Mouse (Mus musculus): ENCODE results near the gene Fam90a1a. TPM values are rescaled to one million over a fixed set of nuclear protein-coding genes. Genes with fewer than 3 reads are reported as not detected.

Fam90a1a gene
- polyA plus RNA-seq, 1 experiment, result not detected

- Histone ChIP-seq H3K36me3 (ENCODE audit: control insufficient read depth, insufficient read depth) (no peaks in the 10 kb centered on the region), H3K79me3 (ENCODE audit: low read depth) (no peaks in the 10 kb centered on the region), H3K4me3 (ENCODE audit: insufficient read depth, poor library complexity, severe bottlenecking) (no peak within 1 kb of the TSS), H3K79me2 (ENCODE audit: control insufficient read depth, insufficient read depth) (no peaks in the 10 kb centered on the region), H3K27me3 (ENCODE audit: control insufficient read depth, insufficient read depth, insufficient read length) (no peaks in the 10 kb centered on the region), H3ac (ENCODE audit: control insufficient read depth, insufficient read length, low read depth) (no peak within 1 kb of the TSS)
- no peak for TF ChIP-seq MAX (IDR thresholded peaks at IDR 0.05)
- no peak for TF ChIP-seq MYOG (IDR thresholded peaks at IDR 0.05; ENCODE audit: control insufficient read depth, extremely low read depth, insufficient read length)
- TF ChIP-seq CEBPB (IDR thresholded peaks at IDR 0.05; ENCODE audit: low read depth), result no peak
- TF ChIP-seq USF1 (IDR thresholded peaks at IDR 0.05; ENCODE audit: low read depth), result no peak
- no peak for TF ChIP-seq CTCF (IDR thresholded peaks at IDR 0.05; ENCODE audit: control insufficient read depth, insufficient read depth, insufficient read length)
- TF ChIP-seq MYOD1 (IDR thresholded peaks at IDR 0.05; ENCODE audit: control insufficient read depth, insufficient read length, low read depth), result no peak
- no peak for TF ChIP-seq FOSL1 (IDR thresholded peaks at IDR 0.05; ENCODE audit: insufficient read depth, low read length, poor library complexity, severe bottlenecking)
Measured at GRCm38 (mm10) chr8:21969475-21969874, 11.0 kb downstream of the Fam90a1a start, which contains the start of gene Ccdc70. Gene Ccdc70, plus strand, starts transcription at chr8:21969775.

GRCm38 (mm10) chr8:21978193-21978592 lies 19.7 kb downstream of the Fam90a1a start:
- Histone ChIP-seq H3K79me3 (ENCODE audit: low read depth) (no peaks in the 10 kb centered on the region), H3ac (ENCODE audit: control insufficient read depth, insufficient read length, low read depth) (no peak overlapping the region), H3K27me3 (ENCODE audit: control insufficient read depth, insufficient read depth, insufficient read length) (no peaks in the 10 kb centered on the region), H3K4me3 (ENCODE audit: insufficient read depth, poor library complexity, severe bottlenecking) (no peak overlapping the region), H3K36me3 (ENCODE audit: control insufficient read depth, insufficient read depth) (no peaks in the 10 kb centered on the region), H3K79me2 (ENCODE audit: control insufficient read depth, insufficient read depth) (no peaks in the 10 kb centered on the region)
- TF ChIP-seq CEBPB (IDR thresholded peaks at IDR 0.05; ENCODE audit: low read depth), result no peak
- TF ChIP-seq MAX (IDR thresholded peaks at IDR 0.05), result no peak
- no peak for TF ChIP-seq MYOD1 (IDR thresholded peaks at IDR 0.05; ENCODE audit: control insufficient read depth, insufficient read length, low read depth)
- TF ChIP-seq CTCF (IDR thresholded peaks at IDR 0.05; ENCODE audit: control insufficient read depth, insufficient read depth, insufficient read length), result no peak
- no peak for TF ChIP-seq FOSL1 (IDR thresholded peaks at IDR 0.05; ENCODE audit: insufficient read depth, low read length, poor library complexity, severe bottlenecking)
- TF ChIP-seq USF1 (IDR thresholded peaks at IDR 0.05; ENCODE audit: low read depth), result no peak
- TF ChIP-seq MYOG (IDR thresholded peaks at IDR 0.05; ENCODE audit: control insufficient read depth, extremely low read depth, insufficient read length), result no peak

- H3K36me3 ChIP-seq (ENCODE audit: control insufficient read depth, insufficient read depth), result no peaks in the 10 kb centered on the region
- no peak for TF ChIP-seq CTCF (IDR thresholded peaks at IDR 0.05; ENCODE audit: control insufficient read depth, insufficient read depth, insufficient read length)
- TF ChIP-seq CEBPB (IDR thresholded peaks at IDR 0.05; ENCODE audit: low read depth), result no peak
- no peak overlapping the region for H3K4me3 ChIP-seq (ENCODE audit: insufficient read depth, poor library complexity, severe bottlenecking)
Measured at GRCm38 (mm10) chr8:21981664-21982337, 23.3 kb downstream of the Fam90a1a start.

GRCm38 (mm10) chr8:21992184-21992583 lies 33.7 kb downstream of the Fam90a1a start:
- TF ChIP-seq CTCF (IDR thresholded peaks at IDR 0.05; ENCODE audit: control insufficient read depth, insufficient read depth, insufficient read length), result no peak
- H3ac ChIP-seq (ENCODE audit: control insufficient read depth, insufficient read length, low read depth), result no peak overlapping the region
- H3K4me3 ChIP-seq (ENCODE audit: insufficient read depth, poor library complexity, severe bottlenecking), result no peak overlapping the region
- H3K27me3 ChIP-seq (ENCODE audit: control insufficient read depth, insufficient read depth, insufficient read length), result no peaks in the 10 kb centered on the region
- no peaks in the 10 kb centered on the region for H3K79me3 ChIP-seq (ENCODE audit: low read depth)
- H3K36me3 ChIP-seq (ENCODE audit: control insufficient read depth, insufficient read depth), result no peaks in the 10 kb centered on the region
- H3K79me2 ChIP-seq (ENCODE audit: control insufficient read depth, insufficient read depth), result no peaks in the 10 kb centered on the region

More at GRCm38 (mm10) chr8:21981664-21982337, 23.3 kb downstream of the Fam90a1a start:
- H3ac ChIP-seq (ENCODE audit: control insufficient read depth, insufficient read length, low read depth), result no peak overlapping the region
- H3K79me3 ChIP-seq (ENCODE audit: low read depth), result no peaks in the 10 kb centered on the region
- no peaks in the 10 kb centered on the region for H3K27me3 ChIP-seq (ENCODE audit: control insufficient read depth, insufficient read depth, insufficient read length)
- H3K79me2 ChIP-seq (ENCODE audit: control insufficient read depth, insufficient read depth), result no peaks in the 10 kb centered on the region

- no peak overlapping the region for H3K4me3 ChIP-seq (ENCODE audit: insufficient read depth, poor library complexity, severe bottlenecking)
- no peak overlapping the region for H3ac ChIP-seq (ENCODE audit: control insufficient read depth, insufficient read length, low read depth)
- H3K79me2 ChIP-seq (ENCODE audit: control insufficient read depth, insufficient read depth), result no peaks in the 10 kb centered on the region
- no peaks in the 10 kb centered on the region for H3K36me3 ChIP-seq (ENCODE audit: control insufficient read depth, insufficient read depth)
- H3K27me3 ChIP-seq (ENCODE audit: control insufficient read depth, insufficient read depth, insufficient read length), result no peaks in the 10 kb centered on the region
- no peak for TF ChIP-seq CTCF (IDR thresholded peaks at IDR 0.05; ENCODE audit: control insufficient read depth, insufficient read depth, insufficient read length)
- TF ChIP-seq FOSL1 (IDR thresholded peaks at IDR 0.05; ENCODE audit: insufficient read depth, low read length, poor library complexity, severe bottlenecking), result no peak
- no peak for TF ChIP-seq CEBPB (IDR thresholded peaks at IDR 0.05; ENCODE audit: low read depth)
- TF ChIP-seq MYOG (IDR thresholded peaks at IDR 0.05; ENCODE audit: control insufficient read depth, extremely low read depth, insufficient read length), result no peak
- no peak for TF ChIP-seq USF1 (IDR thresholded peaks at IDR 0.05; ENCODE audit: low read depth)
- TF ChIP-seq MAX (IDR thresholded peaks at IDR 0.05), result no peak
- no peak for TF ChIP-seq MYOD1 (IDR thresholded peaks at IDR 0.05; ENCODE audit: control insufficient read depth, insufficient read length, low read depth)
- H3K79me3 ChIP-seq (ENCODE audit: low read depth), result no peaks in the 10 kb centered on the region
Measured at GRCm38 (mm10) chr8:21995181-21995580, 36.7 kb downstream of the Fam90a1a start.

GRCm38 (mm10) chr8:22004750-22005522 lies 46.4 kb downstream of the Fam90a1a start:
- Histone ChIP-seq H3K27me3 (ENCODE audit: control insufficient read depth, insufficient read depth, insufficient read length) (peaks cover 4% of the 10 kb centered on the region), H3K79me3 (ENCODE audit: low read depth) (no peaks in the 10 kb centered on the region), H3K79me2 (ENCODE audit: control insufficient read depth, insufficient read depth) (no peaks in the 10 kb centered on the region), H3K4me3 (ENCODE audit: insufficient read depth, poor library complexity, severe bottlenecking) (no peak overlapping the region), H3K36me3 (ENCODE audit: control insufficient read depth, insufficient read depth) (no peaks in the 10 kb centered on the region), H3ac (ENCODE audit: control insufficient read depth, insufficient read length, low read depth) (no peak overlapping the region)
- no peak for TF ChIP-seq MAX (IDR thresholded peaks at IDR 0.05)
- TF ChIP-seq USF1 (IDR thresholded peaks at IDR 0.05; ENCODE audit: low read depth), result no peak
- no peak for TF ChIP-seq MYOG (IDR thresholded peaks at IDR 0.05; ENCODE audit: control insufficient read depth, extremely low read depth, insufficient read length)
- no peak for TF ChIP-seq CTCF (IDR thresholded peaks at IDR 0.05; ENCODE audit: control insufficient read depth, insufficient read depth, insufficient read length)
- no peak for TF ChIP-seq MYOD1 (IDR thresholded peaks at IDR 0.05; ENCODE audit: control insufficient read depth, insufficient read length, low read depth)
- TF ChIP-seq FOSL1 (IDR thresholded peaks at IDR 0.05; ENCODE audit: insufficient read depth, low read length, poor library complexity, severe bottlenecking), result no peak
- TF ChIP-seq CEBPB (IDR thresholded peaks at IDR 0.05; ENCODE audit: low read depth), result no peak
